Mouse (Mus musculus): Measurements from ENCODE around the gene Rps16. TPM values are rescaled to one million over a fixed set of nuclear protein-coding genes. Genes with fewer than 3 reads are reported as not detected.

The Rps16 gene
- polyA plus RNA-seq (2012; rRNA removed), result 1,165 and 1,439 TPM in 2 replicates

GRCm38 (mm10) chr7:28350155-28350883 is at the start of gene Rps16:
TSS of gene Rps16 (plus strand) at chr7:28350652.

DNA sequence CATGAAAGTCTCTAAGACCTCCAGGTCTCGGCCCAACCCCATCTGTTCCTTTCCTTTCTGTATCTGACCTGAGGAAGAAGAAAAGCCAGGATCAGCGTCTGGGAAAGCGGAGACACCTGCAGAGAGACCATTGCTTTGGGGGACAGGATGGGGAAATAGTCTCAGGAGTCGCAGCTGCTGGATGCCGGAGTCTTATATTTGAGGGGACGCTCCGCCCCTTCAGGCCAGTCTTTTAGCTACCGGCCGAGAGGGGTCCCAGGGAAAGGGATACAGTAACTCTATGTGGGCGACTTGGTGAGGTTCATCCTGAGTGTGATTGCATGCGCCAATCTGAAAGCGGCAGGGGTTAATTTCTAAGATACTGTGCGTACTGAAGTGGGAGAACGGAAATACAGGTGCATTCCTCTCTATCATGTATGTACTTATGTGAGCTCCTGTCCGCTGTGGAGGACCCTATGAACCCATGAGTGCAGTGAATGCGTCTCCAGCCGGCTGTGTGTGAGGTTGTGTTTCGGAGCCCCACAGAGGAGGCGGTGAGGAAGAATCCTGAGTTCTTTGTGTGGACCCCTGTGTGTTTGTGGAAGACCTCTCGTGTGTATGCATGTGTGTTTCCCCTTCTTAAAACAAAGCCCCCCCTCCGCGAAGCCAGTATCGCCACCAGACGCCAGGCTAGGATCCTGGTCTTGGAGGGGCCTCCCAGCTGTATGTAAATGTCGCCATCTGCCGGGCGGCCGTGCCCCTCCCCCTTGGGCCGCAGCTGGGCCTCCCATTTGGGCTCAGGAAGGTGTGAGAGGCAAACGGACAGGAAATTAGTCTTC is 48.6 kb upstream of the Rps16 start, which contains the start of gene Dll3:
Gene Dll3, minus strand, starts transcription at position 623 of the 818 bp plus-strand sequence.

DNA sequence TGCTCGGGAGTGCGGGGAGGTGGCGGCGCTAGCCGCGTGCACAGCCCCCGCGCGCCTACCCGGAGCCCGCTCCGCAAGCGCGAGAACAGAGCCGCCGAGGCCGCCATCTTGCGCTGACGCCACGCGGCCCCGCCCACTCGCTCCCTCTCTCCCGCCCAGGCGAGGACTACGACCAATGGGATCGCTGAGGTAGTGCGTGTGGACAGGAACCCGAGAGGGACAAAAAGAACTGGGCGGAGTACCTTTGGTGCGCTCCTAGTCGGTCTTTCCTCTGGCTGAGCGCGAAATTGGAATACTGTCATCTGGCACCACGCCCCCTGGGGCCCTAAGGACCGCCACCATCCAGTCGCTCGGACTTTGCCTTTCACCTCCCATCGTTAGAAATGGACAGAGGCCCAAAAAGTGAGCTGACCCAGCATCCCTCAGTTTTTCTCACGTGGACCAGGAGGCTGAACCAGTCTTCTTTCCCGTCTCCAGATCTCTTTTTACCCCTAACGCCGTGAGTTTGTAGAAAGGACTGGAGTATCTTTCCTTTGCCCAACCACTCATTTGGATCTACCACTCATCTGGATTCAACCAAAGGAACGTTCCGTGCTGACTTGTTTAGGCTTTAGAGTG is 38.4 kb upstream of the Rps16 start, which contains the start of gene Timm50:
Gene Timm50, minus strand, starts transcription at position 147 of the 618 bp plus-strand sequence.

DNA sequence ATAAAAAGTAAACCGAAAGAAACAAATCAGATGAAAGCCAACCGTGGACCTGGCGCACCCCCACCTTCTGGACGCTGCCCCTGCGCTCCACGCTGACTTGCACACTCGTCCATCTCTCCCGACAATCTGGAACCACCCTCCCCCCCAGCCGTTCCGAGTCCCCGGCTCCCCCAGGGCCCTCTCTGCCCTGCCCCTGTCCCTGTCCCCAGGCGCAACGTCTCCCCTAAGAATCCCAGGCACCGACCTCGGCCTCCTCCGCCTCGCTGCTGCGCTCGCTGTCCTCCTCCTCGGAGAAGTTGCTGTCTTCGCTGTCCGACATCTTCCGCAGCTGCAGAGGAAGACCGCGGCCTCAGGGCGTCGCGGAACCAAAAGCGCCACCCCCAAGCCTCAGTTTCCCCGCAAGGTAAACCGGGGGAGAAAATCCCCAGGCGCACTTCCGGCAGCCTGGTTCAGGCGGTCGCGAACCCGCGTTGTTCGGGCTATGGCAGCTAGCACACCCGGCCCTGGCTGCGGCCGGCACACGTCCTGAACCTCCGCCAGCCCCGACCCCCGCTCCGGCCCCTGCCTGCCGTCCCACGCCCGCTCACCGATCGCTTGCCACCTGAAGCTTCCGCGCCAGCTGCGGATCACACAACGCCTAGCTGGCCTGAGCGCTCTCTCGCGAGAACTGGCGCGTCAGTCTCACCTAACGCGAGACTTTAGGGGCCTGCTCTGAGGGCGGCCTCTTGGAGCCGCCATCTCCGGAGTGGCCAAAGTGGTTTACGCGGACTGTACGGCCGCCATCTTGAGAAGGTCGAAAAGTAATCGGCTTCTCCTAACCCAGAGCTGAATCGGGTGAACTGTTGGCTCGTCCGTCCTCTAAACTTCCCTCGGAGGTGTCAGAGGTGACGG is 12.1 kb upstream of the Rps16 start, which contains the start of gene Supt5:
Gene Supt5, minus strand, starts transcription at position 639 of the 891 bp plus-strand sequence.

DNA sequence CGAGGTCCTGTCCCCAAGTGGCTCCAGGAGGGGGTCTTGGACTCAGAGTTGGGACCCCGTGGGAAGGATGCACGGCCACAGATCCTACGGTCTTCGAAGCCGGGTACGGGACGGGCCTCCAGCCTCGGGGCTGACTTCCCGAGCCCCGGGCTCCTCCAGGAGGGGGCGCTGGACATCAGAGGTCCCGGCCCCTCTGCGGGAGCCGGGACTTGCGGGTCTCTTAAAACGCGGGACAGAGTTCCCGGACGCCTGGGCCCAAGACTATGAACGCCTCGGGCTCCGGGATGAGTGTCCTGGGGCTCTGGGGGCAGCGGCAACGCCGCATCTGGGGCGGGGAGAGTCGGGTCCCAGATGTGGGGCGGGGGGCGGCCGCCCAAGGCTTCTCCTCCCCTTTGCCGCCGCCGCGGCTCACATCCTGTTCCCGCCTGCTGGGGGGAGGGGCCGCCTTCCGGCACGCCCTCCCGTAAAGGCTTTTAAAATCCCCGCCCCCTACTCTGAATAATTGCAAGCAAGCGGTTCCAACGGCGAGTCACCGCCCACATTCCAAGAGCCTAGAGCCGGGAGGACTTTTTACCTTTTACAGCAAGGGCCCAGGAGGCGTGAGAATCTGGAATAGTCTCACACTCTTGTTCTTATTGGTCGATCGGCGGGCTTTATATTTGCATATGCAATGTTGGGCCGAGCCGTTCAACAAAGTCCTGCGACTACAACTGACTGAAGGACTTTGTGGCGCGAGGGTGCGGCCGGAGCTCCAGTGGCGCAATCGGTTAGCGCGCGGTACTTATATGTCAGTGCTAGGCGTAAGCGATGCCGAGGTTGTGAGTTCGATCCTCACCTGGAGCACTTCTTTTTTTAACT is 22.0 kb downstream of the Rps16 start, which contains the start of gene Plekhg2:
Gene Plekhg2, minus strand, starts transcription at position 349 of the 858 bp plus-strand sequence.

GRCm38 (mm10) chr7:28380237-28381016 is 30.0 kb downstream of the Rps16 start, which contains the start of gene Zfp36:
TSS of gene Zfp36 (minus strand) at chr7:28380253.

GRCm38 (mm10) chr7:28392429-28393271 is 42.2 kb downstream of the Rps16 start, which contains the start of the genes Med29 and Paf1:
TSS of gene Med29 (minus strand) at chr7:28392708.
TSS of gene Paf1 (plus strand) at chr7:28392951.

Other genes starting within 250 kb of the Rps16 start
- 0.41 and 0.66 TPM in 2 replicates for gene 9530053A07Rik, start 221.2 kb upstream of the Rps16 start, polyA plus RNA-seq (2012; rRNA removed)
- gene Fbl, start 180.9 kb upstream of the Rps16 start, polyA plus RNA-seq (2012; rRNA removed), result 25.7 and 29.3 TPM in 2 replicates
- 38.3 and 38.8 TPM in 2 replicates for gene Dyrk1b, start 171.2 kb upstream of the Rps16 start, polyA plus RNA-seq (2012; rRNA removed)
- gene Eid2, start 82.8 kb upstream of the Rps16 start, polyA plus RNA-seq (2012; rRNA removed), result 6.1 and 6.9 TPM in 2 replicates
- 9.7 and 11.1 TPM in 2 replicates for gene Eid2b, start 72.9 kb upstream of the Rps16 start, polyA plus RNA-seq (2012; rRNA removed)
- gene Selenov, start 59.5 kb upstream of the Rps16 start, polyA plus RNA-seq (2012; rRNA removed), result 0.12 TPM in 1 of 2 replicates, not detected in the other
- 0.59 and 0.84 TPM in 2 replicates for gene Dll3, start 48.4 kb upstream of the Rps16 start, polyA plus RNA-seq (2012; rRNA removed)
- 64.2 and 71.4 TPM in 2 replicates for gene Timm50, start 38.6 kb upstream of the Rps16 start, polyA plus RNA-seq (2012; rRNA removed)
- gene Supt5, start 11.9 kb upstream of the Rps16 start, polyA plus RNA-seq (2012; rRNA removed), result 99.8 and 106 TPM in 2 replicates
- gene Plekhg2, start 21.9 kb downstream of the Rps16 start, polyA plus RNA-seq (2012; rRNA removed), result 24.4 and 27.5 TPM in 2 replicates
- 66.9 and 93.6 TPM in 2 replicates for gene Zfp36, start 29.6 kb downstream of the Rps16 start, polyA plus RNA-seq (2012; rRNA removed)
- 46.6 and 48.5 TPM in 2 replicates for gene Med29, start 42.1 kb downstream of the Rps16 start, polyA plus RNA-seq (2012; rRNA removed)
- gene Paf1, start 42.3 kb downstream of the Rps16 start, polyA plus RNA-seq (2012; rRNA removed), result 77.0 and 82.7 TPM in 2 replicates
- 7.5 and 12.5 TPM in 2 replicates for gene Gmfg, start 86.8 kb downstream of the Rps16 start, polyA plus RNA-seq (2012; rRNA removed)
- 5.8 and 6.1 TPM in 2 replicates for gene Lrfn1, start 101.3 kb downstream of the Rps16 start, polyA plus RNA-seq (2012; rRNA removed)
- gene Ifnl2, start 159.8 kb downstream of the Rps16 start, polyA plus RNA-seq (2012; rRNA removed), result not detected in 2 replicates
- gene Ifnl3, start 172.2 kb downstream of the Rps16 start, polyA plus RNA-seq (2012; rRNA removed), result not detected in 2 replicates
- gene Sycn, start 190.2 kb downstream of the Rps16 start, polyA plus RNA-seq (2012; rRNA removed), result 4,353 and 7,367 TPM in 2 replicates
- gene Nccrp1, start 196.6 kb downstream of the Rps16 start, polyA plus RNA-seq (2012; rRNA removed), result 4.8 and 11.5 TPM in 2 replicates
- gene Samd4b, start 247.5 kb downstream of the Rps16 start, polyA plus RNA-seq (2012; rRNA removed), result 99.8 and 116 TPM in 2 replicates
- gene Pak4, start 247.5 kb downstream of the Rps16 start, polyA plus RNA-seq (2012; rRNA removed), result 106 and 117 TPM in 2 replicates